Mouse (Mus musculus) testis, adult 2 months (tissue): ENCODE measurements at regions not wholly inside any gene's neighbourhood (a gene's known extent, or its start where the extent isn't known, plus 50 kb on each side); places are given as distances from the start of the nearest gene placed in this dataset.

Source experiments
- CTCF ChIP-seq: fragments of 200-500 bp; IDR thresholded peaks from 2 replicates; pipeline ENCODE4 v1.5.1; 2012; ENCODE audit warnings: low read depth, mild to moderate bottlenecking, inconsistent platforms, low read length, moderate library complexity; ENCODE audit not compliant: control insufficient read depth, insufficient read depth, insufficient replicate concordance
- POLR2A ChIP-seq: fragments of 200-500 bp; IDR thresholded peaks from 2 replicates; pipeline ENCODE4 v1.6.1; 2012; ENCODE audit warnings: low read depth, mild to moderate bottlenecking, inconsistent platforms, low read length, moderate library complexity; ENCODE audit not compliant: control insufficient read depth

DNA sequence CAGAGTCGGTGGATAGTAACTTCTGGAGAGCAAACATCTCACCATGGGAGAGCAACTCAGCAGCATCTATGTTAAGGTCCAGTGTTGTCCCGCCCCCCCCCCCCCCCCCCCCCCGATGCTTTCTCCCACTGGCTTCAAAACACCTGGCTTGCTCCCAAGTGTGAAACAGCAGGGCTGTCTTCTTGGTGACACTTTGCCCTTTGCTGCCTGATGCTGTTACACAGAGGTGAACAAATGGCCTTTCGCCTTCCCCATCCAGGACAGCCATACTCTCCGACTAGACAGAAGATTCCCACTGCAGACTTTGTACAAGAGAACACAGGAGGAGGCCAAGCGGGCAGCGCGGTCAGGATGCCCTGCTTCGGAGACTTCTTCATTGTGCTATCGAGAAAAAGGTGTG is 111.8 kb upstream of the Lef1 start:
- TF ChIP-seq CTCF (no peak), POLR2A (no peak)
